Mouse (Mus musculus) liver, embryonic 13.5 days (tissue): ENCODE measurements around the gene Adamts9. TPM values are rescaled to one million over a fixed set of nuclear protein-coding genes. Genes with fewer than 3 reads are reported as not detected.

Source experiments
- ATAC-seq: fragments of 200-750 bp; cut with Nextera tagmentation; 2 replicates; pipeline ENCODE4 v1.8.0; 2017; ENCODE audit warnings: low read depth, mild to moderate bottlenecking, moderate number of reproducible peaks, moderate library complexity
- DNase-seq: peaks from one replicate; pipeline ENCODE4 v3.0.0; 2022
- H3K27ac ChIP-seq: fragments of 300-500 bp; sonication (generic); 2 replicates; pipeline ENCODE4 v1.5.1; 2015; ENCODE audit warnings: moderate library complexity, mild to moderate bottlenecking, inconsistent platforms
- H3K27me3 ChIP-seq: fragments of 300-500 bp; sonication (generic); 2 replicates; pipeline ENCODE4 v1.6.1; 2015; ENCODE audit warnings: mild to moderate bottlenecking, inconsistent platforms
- H3K36me3 ChIP-seq: fragments of 300-500 bp; sonication (generic); 2 replicates; pipeline ENCODE4 v1.6.1; 2015; ENCODE audit warnings: mild to moderate bottlenecking, inconsistent platforms
- H3K4me1 ChIP-seq: fragments of 300-500 bp; sonication (generic); replicated peaks from 2 replicates; pipeline ENCODE4 v1.6.1; 2015; ENCODE audit warnings: inconsistent platforms
- H3K4me2 ChIP-seq: fragments of 300-500 bp; sonication (generic); 2 replicates; pipeline ENCODE4 v1.6.1; 2015; ENCODE audit warnings: inconsistent platforms, mild to moderate bottlenecking, moderate library complexity
- H3K4me3 ChIP-seq: fragments of 300-500 bp; sonication (generic); replicated peaks from 2 replicates; pipeline ENCODE4 v1.5.1; 2015; ENCODE audit warnings: mild to moderate bottlenecking, inconsistent platforms
- H3K9ac ChIP-seq: fragments of 300-500 bp; sonication (generic); 2 replicates; pipeline ENCODE4 v1.6.1; 2015; ENCODE audit warnings: mild to moderate bottlenecking, inconsistent platforms
- H3K9me3 ChIP-seq: fragments of 300-500 bp; sonication (generic); replicated peaks from 2 replicates; pipeline ENCODE4 v1.6.1; 2016; ENCODE audit warnings: inconsistent platforms
- WGBS: fragments of 180-500 bp; shearing (Covaris S2); methylation state at CpG from one replicate; pipeline ENCODE4 v1.1.7; 2015; ENCODE audit not compliant: insufficient replicate concordance; 5-methylcytosine and 5-hydroxymethylcytosine counted together
- polyA plus RNA-seq: library from polyadenylated mRNA; unstranded; fragments of >200 nt; fragmentation: Nextera tagmentation; extraction: Ambion mirVana; gene quantifications from 2 replicates; pipeline ENCODE4 v1.2.1, GENCODE M21; 2015

The Adamts9 gene
- polyA plus RNA-seq, 1 experiment from 2014 or later = 0.91 TPM

GRCm38 (mm10) chr6:92826561-92826960, 116.7 kb downstream of the Adamts9 start:
- no peak for ATAC-seq
- WGBS = 34% methylated on average over 5 of the region's 5 CpGs
- H3K9ac ChIP-seq = no peak overlapping the region

GRCm38 (mm10) chr6:92823991-92824390, 119.3 kb downstream of the Adamts9 start:
- no peaks in the 10 kb centered on the region for H3K27me3 ChIP-seq
- H3K4me2 ChIP-seq = no peak overlapping the region
- no peak overlapping the region for H3K4me3 ChIP-seq
- H3K9ac ChIP-seq = no peak overlapping the region
- no peak overlapping the region for H3K27ac ChIP-seq
- DNase-seq (no peak), ATAC-seq (no peak)
- WGBS = 72% methylated on average over 7 of the region's 7 CpGs
- no peaks in the 10 kb centered on the region for H3K9me3 ChIP-seq
- no peaks in the 10 kb centered on the region for H3K36me3 ChIP-seq
- peaks cover 4% of the 10 kb centered on the region; the same call in 1 of the 2 replicates for H3K4me1 ChIP-seq

More at GRCm38 (mm10) chr6:92826561-92826960, 116.7 kb downstream of the Adamts9 start:
- no peak for DNase-seq
- Histone ChIP-seq H3K4me2 (no peak overlapping the region), H3K36me3 (no peaks in the 10 kb centered on the region), H3K4me1 (peaks cover 4% of the 10 kb centered on the region; the same call in 1 of the 2 replicates), H3K9me3 (no peaks in the 10 kb centered on the region), H3K27ac (no peak overlapping the region), H3K4me3 (no peak overlapping the region), H3K27me3 (no peaks in the 10 kb centered on the region)

- 54% methylated on average over 6 of the region's 6 CpGs for WGBS
- peaks cover 4% of the 10 kb centered on the region; the same call in 1 of the 2 replicates for H3K4me1 ChIP-seq
- no peaks in the 10 kb centered on the region for H3K36me3 ChIP-seq
- no peak overlapping the region for H3K27ac ChIP-seq
- H3K4me3 ChIP-seq = no peak overlapping the region
- no peak for DNase-seq
- no peak overlapping the region for H3K9ac ChIP-seq
- no peak overlapping the region for H3K4me2 ChIP-seq
- no peaks in the 10 kb centered on the region for H3K9me3 ChIP-seq
- ATAC-seq = no peak
- no peaks in the 10 kb centered on the region for H3K27me3 ChIP-seq
Measured at GRCm38 (mm10) chr6:92822006-92822405, 121.3 kb downstream of the Adamts9 start.

- H3K4me3 ChIP-seq = no peak overlapping the region
- H3K36me3 ChIP-seq = no peaks in the 10 kb centered on the region
- H3K27me3 ChIP-seq = no peaks in the 10 kb centered on the region
- WGBS = 60% methylated on average over 5 of the region's 5 CpGs
- no peaks in the 10 kb centered on the region for H3K9me3 ChIP-seq
- DNase-seq (no peak), ATAC-seq (no peak)
- H3K4me1 ChIP-seq = peaks cover 3% of the 10 kb centered on the region; the same call in 1 of the 2 replicates
- H3K4me2 ChIP-seq = no peak overlapping the region
- no peak overlapping the region for H3K27ac ChIP-seq
- H3K9ac ChIP-seq = no peak overlapping the region
Measured at GRCm38 (mm10) chr6:92821606-92822005, 121.7 kb downstream of the Adamts9 start.

- Histone ChIP-seq H3K4me3 (no peak overlapping the region), H3K9ac (no peak overlapping the region), H3K27ac (no peak overlapping the region), H3K4me2 (no peak overlapping the region), H3K27me3 (no peaks in the 10 kb centered on the region), H3K36me3 (no peaks in the 10 kb centered on the region), H3K4me1 (no peaks in the 10 kb centered on the region), H3K9me3 (no peaks in the 10 kb centered on the region)
- DNase-seq = no peak
- WGBS = 61% methylated on average over 8 of the region's 8 CpGs
- ATAC-seq = no peak
Measured at GRCm38 (mm10) chr6:92817661-92818060, 125.6 kb downstream of the Adamts9 start.

GRCm38 (mm10) chr6:92816311-92816751, 127.0 kb downstream of the Adamts9 start, which contains the start of gene A730049H05Rik:
Gene A730049H05Rik, plus strand, starts transcription at chr6:92816478.
- Histone ChIP-seq H3K27me3 (no peaks in the 10 kb centered on the region), H3K27ac (no peak within 1 kb of the TSS), H3K4me1 (no peaks in the 10 kb centered on the region), H3K9me3 (no peaks in the 10 kb centered on the region), H3K9ac (no peak within 1 kb of the TSS), H3K4me2 (no peak within 1 kb of the TSS), H3K4me3 (no peak within 1 kb of the TSS), H3K36me3 (no peaks in the 10 kb centered on the region)
- WGBS = 41% methylated on average over 8 of the region's 8 CpGs
- no peak for DNase-seq
- ATAC-seq = no peak

GRCm38 (mm10) chr6:92812702-92813370, 130.5 kb downstream of the Adamts9 start:
- H3K27me3 ChIP-seq = no peaks in the 10 kb centered on the region
- no peak overlapping the region for H3K27ac ChIP-seq
- no peak overlapping the region for H3K4me2 ChIP-seq
- H3K4me1 ChIP-seq = no peaks in the 10 kb centered on the region
- DNase-seq (no peak), ATAC-seq (no peak)
- 64% methylated on average over 2 of the region's 2 CpGs for WGBS
- no peak overlapping the region for H3K9ac ChIP-seq
- H3K9me3 ChIP-seq = no peaks in the 10 kb centered on the region
- H3K4me3 ChIP-seq = no peak overlapping the region
- no peaks in the 10 kb centered on the region for H3K36me3 ChIP-seq

- Histone ChIP-seq H3K27me3 (no peaks in the 10 kb centered on the region), H3K4me3 (no peak overlapping the region), H3K9ac (no peak overlapping the region), H3K27ac (no peak overlapping the region), H3K9me3 (no peaks in the 10 kb centered on the region), H3K4me1 (no peaks in the 10 kb centered on the region), H3K36me3 (no peaks in the 10 kb centered on the region), H3K4me2 (no peak overlapping the region)
- ATAC-seq (no peak), DNase-seq (no peak)
Measured at GRCm38 (mm10) chr6:92811566-92811965, 131.7 kb downstream of the Adamts9 start.

- Histone ChIP-seq H3K27ac (no peak overlapping the region), H3K36me3 (no peaks in the 10 kb centered on the region), H3K27me3 (no peaks in the 10 kb centered on the region), H3K4me3 (no peak overlapping the region), H3K9ac (no peak overlapping the region), H3K9me3 (no peaks in the 10 kb centered on the region), H3K4me2 (no peak overlapping the region), H3K4me1 (no peaks in the 10 kb centered on the region)
- ATAC-seq (no peak), DNase-seq (no peak)
- 72% methylated on average over 2 of the region's 2 CpGs for WGBS
Measured at GRCm38 (mm10) chr6:92810628-92811027, 132.7 kb downstream of the Adamts9 start.

GRCm38 (mm10) chr6:92809818-92810217, 133.5 kb downstream of the Adamts9 start:
- H3K4me1 ChIP-seq = no peaks in the 10 kb centered on the region
- H3K9me3 ChIP-seq = no peaks in the 10 kb centered on the region
- H3K9ac ChIP-seq = no peak overlapping the region
- no peaks in the 10 kb centered on the region for H3K36me3 ChIP-seq
- ATAC-seq (no peak), DNase-seq (no peak)
- no peak overlapping the region for H3K27ac ChIP-seq
- H3K27me3 ChIP-seq = no peaks in the 10 kb centered on the region
- no peak overlapping the region for H3K4me3 ChIP-seq
- 60% methylated on average over 3 of the region's 3 CpGs for WGBS
- H3K4me2 ChIP-seq = no peak overlapping the region

GRCm38 (mm10) chr6:92804254-92804971, 138.9 kb downstream of the Adamts9 start:
- ATAC-seq (no peak), DNase-seq (no peak)
- H3K9ac ChIP-seq = no peak overlapping the region
- WGBS = 55% methylated on average over 3 of the region's 3 CpGs
- H3K4me2 ChIP-seq = no peak overlapping the region
- no peaks in the 10 kb centered on the region for H3K9me3 ChIP-seq
- no peaks in the 10 kb centered on the region for H3K36me3 ChIP-seq
- no peaks in the 10 kb centered on the region for H3K4me1 ChIP-seq
- no peak overlapping the region for H3K27ac ChIP-seq
- H3K4me3 ChIP-seq = no peak overlapping the region
- H3K27me3 ChIP-seq = no peaks in the 10 kb centered on the region

- no peak overlapping the region for H3K4me2 ChIP-seq
- no peaks in the 10 kb centered on the region for H3K4me1 ChIP-seq
- WGBS = 48% methylated on average over 6 of the region's 6 CpGs
- H3K36me3 ChIP-seq = no peaks in the 10 kb centered on the region
- H3K9me3 ChIP-seq = no peaks in the 10 kb centered on the region
- no peaks in the 10 kb centered on the region for H3K27me3 ChIP-seq
- H3K9ac ChIP-seq = no peak overlapping the region
- DNase-seq (no peak), ATAC-seq (no peak)
- H3K27ac ChIP-seq = no peak overlapping the region
- no peak overlapping the region for H3K4me3 ChIP-seq
Measured at GRCm38 (mm10) chr6:92803213-92803612, 140.1 kb downstream of the Adamts9 start.
